Mouse (Mus musculus) brain, embryonic 18.5 days (tissue): ENCODE measurements around the gene Artn.

ENCODE experiments used
- DNase-seq: peaks from one replicate; pipeline ENCODE4 v3.0.0-alpha.2; 2012; ENCODE audit warnings: low read depth, low spot score

The Artn gene

GRCm38 (mm10) chr4:117890031-117890430 lies 39.5 kb downstream of the Artn start:
- no peak for DNase-seq

- DNase-seq: no peak
These were observed 40.1 kb downstream of the Artn start for GRCm38 (mm10) chr4:117889471-117889870.

- no peak for DNase-seq
These were observed 41.6 kb downstream of the Artn start for GRCm38 (mm10) chr4:117887920-117888319.

- peak; percentile 81 for DNase-seq
These were observed 42.4 kb downstream of the Artn start, which contains the start of gene Atp6v0b for GRCm38 (mm10) chr4:117887133-117887532. TSS of gene Atp6v0b (minus strand) at chr4:117887333.

GRCm38 (mm10) chr4:117886644-117887043 lies 42.9 kb downstream of the Artn start:
- no peak for DNase-seq

GRCm38 (mm10) chr4:117885994-117886393 lies 43.6 kb downstream of the Artn start:
- no peak for DNase-seq

GRCm38 (mm10) chr4:117885093-117885492 lies 44.5 kb downstream of the Artn start:
- DNase-seq: no peak

- no peak for DNase-seq
These were observed 45.4 kb downstream of the Artn start for GRCm38 (mm10) chr4:117884146-117884545.

- no peak for DNase-seq
These were observed 46.6 kb downstream of the Artn start, which contains the start of gene B4galt2 for GRCm38 (mm10) chr4:117882701-117883691. TSS of gene B4galt2 (minus strand) at chr4:117883487.

GRCm38 (mm10) chr4:117878703-117879102 lies 50.9 kb downstream of the Artn start:
- no peak for DNase-seq

- DNase-seq: no peak
These were observed 51.3 kb downstream of the Artn start for GRCm38 (mm10) chr4:117878301-117878700.
